In the genomic region with DNA sequence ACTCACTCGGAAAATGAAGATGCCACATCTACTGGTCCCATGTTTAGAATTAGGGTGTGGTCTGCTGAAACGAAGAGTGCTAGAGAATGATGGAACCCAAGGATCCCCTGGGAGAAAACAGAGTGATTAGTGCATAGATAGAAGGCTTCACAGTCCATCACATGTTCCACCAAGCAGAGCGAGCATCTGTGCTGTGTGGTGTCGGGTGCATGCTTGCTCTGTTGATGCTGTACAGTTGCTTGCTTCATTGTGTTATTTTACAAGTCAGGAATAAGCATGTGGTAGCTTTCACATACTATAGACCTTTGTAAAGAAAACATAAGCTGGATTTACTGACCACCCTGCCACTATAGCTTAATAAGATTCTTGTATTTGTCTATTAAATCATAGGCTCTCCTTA, we compare ENCODE assay signal across 22 mouse cellular contexts.
"Had no signal": no experiment of that assay in that cellular context is flagged by ENCODE, and none has a peak within 500 bp of the region (broad histone marks: within the 10 kb centered on the region; RNA-seq: fewer than 3 reads in every experiment).

No protein-coding gene starts in this region.

- H3K4me3 ChIP-seq: embryonic facial prominence, embryonic 10.5 days; embryonic facial prominence, embryonic 12.5 days; embryonic facial prominence, embryonic 13.5 days; embryonic facial prominence, embryonic 15.5 days; erythroblast, embryonic 14.5 days; forebrain, embryonic 10.5 days; forebrain, embryonic 12.5 days; forebrain, embryonic 13.5 days; forebrain, embryonic 15.5 days; gastrocnemius, adult 2 months; heart, adult 2 months had no signal

- DNase-seq: cerebellum, adult 2 months; cerebellum, adult 8-10 months; cerebellum, adult 9-10 months; cerebellum, adult 9-11 months; cerebellum, postnatal 25 days; cerebellum, postnatal 36 days; gastrocnemius, adult 2 months; gastrocnemius, postnatal 14 days; gastrocnemius, postnatal 25 days; gastrocnemius, postnatal 36 days; heart, adult 11 months; heart, adult 2 months had no signal

- H3K4me2 ChIP-seq: embryonic facial prominence, embryonic 12.5 days; embryonic facial prominence, embryonic 13.5 days; embryonic facial prominence, embryonic 15.5 days; forebrain, embryonic 12.5 days; forebrain, embryonic 13.5 days; forebrain, embryonic 15.5 days had no signal

- H3K4me1 ChIP-seq: embryonic facial prominence, embryonic 10.5 days; embryonic facial prominence, embryonic 12.5 days; embryonic facial prominence, embryonic 13.5 days; embryonic facial prominence, embryonic 15.5 days; forebrain, embryonic 10.5 days; forebrain, embryonic 12.5 days; forebrain, embryonic 13.5 days; forebrain, embryonic 15.5 days had no signal

- H3K9me3 ChIP-seq: embryonic facial prominence, embryonic 10.5 days; embryonic facial prominence, embryonic 12.5 days; embryonic facial prominence, embryonic 13.5 days; embryonic facial prominence, embryonic 15.5 days; forebrain, embryonic 10.5 days; forebrain, embryonic 12.5 days; forebrain, embryonic 13.5 days; forebrain, embryonic 15.5 days had no signal

- H3K27me3 ChIP-seq: embryonic facial prominence, embryonic 12.5 days; embryonic facial prominence, embryonic 13.5 days; embryonic facial prominence, embryonic 15.5 days; forebrain, embryonic 12.5 days; forebrain, embryonic 13.5 days; forebrain, embryonic 15.5 days had no signal

- H3K27ac ChIP-seq: embryonic facial prominence, embryonic 10.5 days; embryonic facial prominence, embryonic 12.5 days; embryonic facial prominence, embryonic 13.5 days; embryonic facial prominence, embryonic 15.5 days; forebrain, embryonic 10.5 days; forebrain, embryonic 12.5 days; forebrain, embryonic 13.5 days; forebrain, embryonic 15.5 days; gastrocnemius, adult 2 months; heart, adult 2 months had no signal

- H3K9ac ChIP-seq: embryonic facial prominence, embryonic 12.5 days; embryonic facial prominence, embryonic 13.5 days; embryonic facial prominence, embryonic 15.5 days; forebrain, embryonic 12.5 days; forebrain, embryonic 13.5 days; forebrain, embryonic 15.5 days; forebrain, postnatal 0 days had no signal
